Mouse (Mus musculus) cortical plate, adult 2 months (tissue): ENCODE measurements at regions not wholly inside any gene's neighbourhood (a gene's known extent, or its start where the extent isn't known, plus 50 kb on each side); places are given as distances from the start of the nearest gene placed in this dataset.

Experiments
- H3K27ac ChIP-seq: fragments of 200-500 bp; 2 replicates; pipeline ENCODE4 v1.5.1; 2012; ENCODE audit warnings: low read length, control low read depth, inconsistent platforms; ENCODE audit not compliant: insufficient read depth
- H3K4me1 ChIP-seq: fragments of 200-500 bp; 2 replicates; pipeline ENCODE4 v1.6.1; 2011; ENCODE audit warnings: low read length; ENCODE audit not compliant: control insufficient read depth, insufficient read depth
- H3K4me3 ChIP-seq: fragments of 200-500 bp; 2 replicates; pipeline ENCODE4 v1.5.1; 2011; ENCODE audit warnings: mild to moderate bottlenecking, low read length, control low read depth; ENCODE audit not compliant: insufficient read depth
- CTCF ChIP-seq: fragments of 200-500 bp; IDR thresholded peaks from 2 replicates; pipeline ENCODE4 v1.5.1; 2011; ENCODE audit warnings: mild to moderate bottlenecking, control low read depth, low read length; ENCODE audit not compliant: insufficient read depth; ENCODE audit errors: extremely low read depth
- POLR2A ChIP-seq: fragments of 200-500 bp; IDR thresholded peaks from 2 replicates; pipeline ENCODE4 v1.6.1; 2011; ENCODE audit warnings: mild to moderate bottlenecking, low read length, control low read depth; ENCODE audit not compliant: insufficient read depth; ENCODE audit errors: extremely low read depth

DNA sequence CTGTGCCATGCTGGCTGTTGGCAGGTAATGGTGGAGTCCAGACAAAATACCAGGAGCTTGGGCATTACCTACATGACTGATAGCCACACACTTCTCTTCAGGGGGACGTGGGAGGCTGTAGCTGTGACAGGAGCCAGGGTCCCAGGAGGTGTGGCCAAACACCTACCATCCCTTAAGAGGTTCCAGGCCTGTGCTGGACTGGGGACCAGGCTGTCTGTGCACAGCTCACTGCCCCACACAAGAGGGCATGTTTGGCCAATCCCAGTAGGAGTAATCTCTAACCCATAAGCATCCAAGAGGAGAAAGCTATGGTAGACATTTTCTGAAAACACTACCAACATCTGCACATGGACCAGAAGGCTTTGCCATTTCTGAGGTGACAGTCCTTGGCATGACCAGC, 139.4 kb downstream of the Tmem17 start:
- H3K4me3 ChIP-seq: no peak overlapping the region
- no peaks in the 10 kb centered on the region; the same call in 1 of the 2 replicates for H3K4me1 ChIP-seq
- no peak overlapping the region for H3K27ac ChIP-seq
- no peak for TF ChIP-seq POLR2A
- TF ChIP-seq CTCF: no peak

DNA sequence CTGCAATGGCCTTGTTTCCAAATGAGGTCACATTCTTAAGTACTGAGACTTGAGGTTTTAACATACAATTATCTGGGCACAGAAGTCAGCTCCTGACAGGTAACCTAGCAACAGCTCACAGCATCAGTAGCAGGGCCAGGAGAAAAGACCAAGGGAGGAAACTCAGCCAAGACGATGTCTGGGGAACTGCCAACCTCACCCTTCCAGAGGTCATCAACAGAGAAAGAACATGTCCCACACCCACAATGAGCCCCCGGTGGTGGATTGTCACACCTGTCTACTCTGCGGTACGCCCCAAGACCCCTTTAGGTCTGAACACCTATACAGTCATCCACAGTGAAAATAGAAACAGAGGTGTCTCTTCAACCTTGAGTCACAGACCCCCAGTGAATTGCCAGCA, 140.0 kb downstream of the Tmem17 start:
- H3K4me3 ChIP-seq: no peak overlapping the region
- no peaks in the 10 kb centered on the region; the same call in 1 of the 2 replicates for H3K4me1 ChIP-seq
- H3K27ac ChIP-seq: no peak overlapping the region
- TF ChIP-seq POLR2A (no peak), CTCF (no peak)

DNA sequence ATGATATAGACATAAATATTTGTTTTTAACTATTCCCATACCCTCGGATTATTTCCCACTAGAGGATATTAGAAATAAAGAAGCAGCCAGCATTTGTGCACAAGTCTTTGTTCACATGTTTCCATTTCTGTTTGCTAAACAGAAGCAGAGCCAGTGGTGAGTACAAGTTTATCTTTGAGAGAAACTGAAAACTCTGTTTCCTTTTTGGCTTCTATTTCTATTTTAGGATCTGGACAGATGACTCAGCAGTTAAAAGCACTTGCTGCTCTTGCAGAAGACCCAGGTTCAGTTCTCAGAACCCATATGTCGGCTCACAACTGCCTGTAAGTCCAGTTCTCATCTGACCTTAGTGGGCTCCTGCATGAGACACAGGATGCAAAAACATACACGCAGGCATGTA, 141.0 kb downstream of the Tmem17 start:
- TF ChIP-seq POLR2A: no peak
- no peak for TF ChIP-seq CTCF

DNA sequence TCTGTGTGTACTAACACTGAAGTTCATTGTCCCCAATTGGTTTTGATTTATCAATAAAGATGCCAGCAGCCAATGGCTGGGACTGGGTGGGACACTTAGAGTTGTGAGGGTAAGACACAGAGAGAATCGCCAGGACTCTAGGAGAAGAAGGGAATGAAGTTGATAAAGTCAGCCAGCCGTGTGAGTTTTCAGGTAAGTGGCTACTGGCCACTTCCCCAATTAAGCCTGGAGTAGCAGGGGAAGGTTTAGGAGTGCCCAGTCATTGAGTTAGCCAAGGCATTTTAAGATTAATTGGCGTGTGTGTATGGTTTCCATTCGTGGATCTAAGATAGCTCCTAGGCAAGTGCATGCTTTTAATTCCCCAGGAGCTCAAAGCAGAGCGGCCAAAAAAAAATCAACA, 141.5 kb downstream of the Tmem17 start:
- H3K4me3 ChIP-seq: no peak overlapping the region
- no peak overlapping the region for H3K27ac ChIP-seq
- TF ChIP-seq POLR2A: no peak
- no peak for TF ChIP-seq CTCF
- no peaks in the 10 kb centered on the region; the same call in 1 of the 2 replicates for H3K4me1 ChIP-seq

More for the DNA sequence above, 141.0 kb downstream of the Tmem17 start:
- Histone ChIP-seq H3K27ac (no peak overlapping the region), H3K4me1 (no peaks in the 10 kb centered on the region; the same call in 1 of the 2 replicates), H3K4me3 (no peak overlapping the region)

DNA sequence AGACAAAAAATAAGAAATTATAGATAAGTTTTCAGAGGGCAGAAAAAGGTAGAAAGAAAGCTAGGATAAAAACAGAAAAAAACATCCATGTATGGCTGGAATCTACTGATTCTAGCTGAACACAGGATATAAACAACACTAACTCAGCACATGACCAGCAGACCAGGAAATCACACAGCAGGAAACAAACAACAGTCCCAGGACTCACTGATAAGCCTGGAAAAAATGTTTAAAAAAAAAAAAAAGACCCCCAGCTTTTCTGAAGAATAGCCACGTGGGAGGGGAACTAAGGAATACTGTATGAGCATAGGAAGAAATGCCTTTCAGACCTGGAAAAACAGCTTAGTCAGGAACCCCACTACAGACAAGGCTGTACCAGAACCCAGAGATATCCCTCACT, 145.7 kb downstream of the Tmem17 start:
- no peak for TF ChIP-seq CTCF
- no peak for TF ChIP-seq POLR2A
- no peak overlapping the region for H3K27ac ChIP-seq
- no peaks in the 10 kb centered on the region; the same call in none of the 2 replicates for H3K4me1 ChIP-seq
- H3K4me3 ChIP-seq: no peak overlapping the region

DNA sequence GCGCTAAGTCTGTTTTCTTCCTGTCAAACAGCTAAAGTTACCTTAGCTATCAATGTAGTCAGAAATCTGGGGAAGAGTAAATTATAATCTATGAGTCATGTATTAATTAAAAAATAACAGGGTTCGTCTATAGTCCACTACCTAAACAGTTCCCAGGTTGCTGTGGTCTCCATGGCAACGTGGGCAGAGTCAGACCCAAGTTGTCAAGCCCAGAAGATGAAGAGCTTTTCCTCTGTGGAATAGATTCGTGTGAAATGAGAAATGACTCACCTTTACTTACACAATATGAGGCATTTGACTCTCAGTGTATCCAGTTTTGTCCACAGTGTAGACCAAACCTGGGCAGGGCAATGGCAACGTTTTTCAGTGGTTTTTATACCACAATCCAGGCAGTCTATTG, 149.2 kb downstream of the Tmem17 start:
- Histone ChIP-seq H3K27ac (no peak overlapping the region), H3K4me1 (no peaks in the 10 kb centered on the region; the same call in 1 of the 2 replicates), H3K4me3 (no peak overlapping the region)
- TF ChIP-seq CTCF (no peak), POLR2A (no peak)

DNA sequence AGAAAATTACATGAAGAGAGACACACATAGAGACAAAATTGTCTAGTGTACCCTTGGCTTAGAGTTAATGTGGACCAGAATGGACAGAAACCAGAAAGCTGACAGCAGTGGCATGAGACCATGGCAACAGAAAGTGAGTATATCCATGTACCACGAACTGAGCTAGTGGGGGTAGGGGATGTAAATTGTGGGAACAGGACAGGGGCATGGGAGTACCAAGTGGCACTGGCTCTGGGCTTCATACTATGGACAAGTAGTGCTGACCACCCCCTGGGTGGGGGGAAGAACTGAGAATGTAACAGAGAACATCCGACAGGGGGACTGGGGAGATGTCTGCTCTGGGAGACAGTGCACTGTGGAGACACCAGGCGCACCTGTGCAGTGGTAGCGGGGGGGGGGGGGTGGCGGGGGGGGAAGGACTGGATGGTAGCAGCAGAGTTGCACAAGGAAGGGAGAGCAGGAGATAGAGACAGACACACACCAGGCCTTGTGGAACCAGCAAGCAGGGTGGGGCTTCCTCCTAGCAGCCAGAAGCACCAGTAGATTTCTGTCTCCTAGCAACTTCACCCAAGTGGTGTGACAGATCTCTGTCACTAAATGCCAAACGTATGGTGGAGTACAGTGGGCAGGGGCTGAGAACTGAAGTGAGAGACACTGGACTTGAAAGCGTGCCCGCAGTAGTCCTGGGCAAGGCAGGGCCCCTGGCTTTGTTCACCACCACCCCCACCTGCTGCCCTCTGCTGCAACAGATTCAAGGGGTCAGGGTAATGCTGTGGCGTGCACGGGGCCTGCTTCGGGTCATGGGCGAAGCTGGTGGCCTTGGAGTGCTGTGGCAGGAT, 150.0 kb downstream of the Tmem17 start:
- no peak overlapping the region for H3K27ac ChIP-seq
- TF ChIP-seq CTCF (no peak), POLR2A (no peak)
- no peaks in the 10 kb centered on the region; the same call in 1 of the 2 replicates for H3K4me1 ChIP-seq
- no peak overlapping the region for H3K4me3 ChIP-seq

DNA sequence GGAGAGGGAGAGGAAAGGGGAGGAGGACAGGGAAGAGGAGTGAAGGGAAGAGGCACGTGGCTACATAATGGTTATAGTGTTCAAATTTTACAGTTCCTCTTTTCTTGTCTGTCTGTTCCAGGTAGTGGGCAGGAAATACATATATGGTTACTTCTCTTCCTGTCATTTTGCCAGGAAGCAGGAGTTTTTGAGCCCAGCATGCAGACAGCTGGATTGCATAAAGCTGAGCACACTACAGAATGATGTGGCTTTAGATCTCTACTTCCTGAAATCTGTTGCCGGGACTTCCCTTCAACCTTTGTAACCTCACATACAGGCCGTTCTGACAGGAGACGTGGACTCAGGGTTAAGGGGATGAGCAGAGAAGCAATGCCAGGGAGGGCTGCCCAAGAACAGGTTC, 154.1 kb downstream of the Tmem17 start:
- TF ChIP-seq POLR2A (no peak), CTCF (no peak)
- no peak overlapping the region for H3K4me3 ChIP-seq
- no peaks in the 10 kb centered on the region; the same call in 1 of the 2 replicates for H3K4me1 ChIP-seq
- no peak overlapping the region for H3K27ac ChIP-seq

DNA sequence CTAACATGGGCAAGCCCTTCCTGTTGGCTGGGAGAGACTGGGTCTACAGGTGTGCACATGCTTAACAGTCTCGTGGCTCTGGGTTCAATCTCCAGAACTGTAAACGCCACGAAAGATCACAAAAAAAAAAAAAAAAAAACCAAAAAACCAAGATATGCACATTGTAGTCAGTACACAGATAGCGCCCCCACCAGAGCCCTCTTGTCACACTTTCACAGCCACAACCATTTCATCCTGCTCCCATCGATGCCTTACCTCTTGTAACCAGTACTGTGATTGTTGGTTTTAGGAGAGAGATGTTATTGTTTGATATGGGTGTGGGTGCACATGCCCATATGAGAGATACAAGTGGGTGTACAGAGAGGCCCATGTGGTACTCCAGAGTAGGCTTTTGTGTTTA, 154.5 kb downstream of the Tmem17 start:
- Histone ChIP-seq H3K4me3 (no peak overlapping the region), H3K27ac (no peak overlapping the region), H3K4me1 (no peaks in the 10 kb centered on the region; the same call in 1 of the 2 replicates)
- TF ChIP-seq POLR2A: no peak
- no peak for TF ChIP-seq CTCF

DNA sequence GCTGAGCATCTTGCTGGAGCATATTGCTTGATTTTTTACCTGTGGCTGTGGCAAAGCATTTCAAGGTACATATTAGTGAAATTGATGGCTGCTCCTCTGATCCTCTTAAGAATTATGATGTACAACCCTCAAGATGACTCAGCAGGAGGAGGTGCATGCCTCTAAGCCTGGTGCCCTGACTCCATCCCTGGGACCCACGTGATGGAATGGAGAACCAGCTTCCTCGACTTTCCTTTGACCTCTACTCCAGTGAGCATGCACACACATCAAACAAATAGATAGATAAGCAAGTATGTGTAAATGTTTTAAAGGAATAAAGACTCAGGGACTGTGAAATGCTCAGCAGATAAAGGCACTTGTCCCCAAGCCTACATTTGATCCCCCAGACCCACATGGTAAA, 156.3 kb downstream of the Tmem17 start:
- H3K4me3 ChIP-seq: no peak overlapping the region
- TF ChIP-seq CTCF (no peak), POLR2A (no peak)
- peaks cover 4% of the 10 kb centered on the region for H3K4me1 ChIP-seq
- no peak overlapping the region for H3K27ac ChIP-seq
